Mouse (Mus musculus): ENCODE data around the gene Far2.

The Far2 gene

DNA sequence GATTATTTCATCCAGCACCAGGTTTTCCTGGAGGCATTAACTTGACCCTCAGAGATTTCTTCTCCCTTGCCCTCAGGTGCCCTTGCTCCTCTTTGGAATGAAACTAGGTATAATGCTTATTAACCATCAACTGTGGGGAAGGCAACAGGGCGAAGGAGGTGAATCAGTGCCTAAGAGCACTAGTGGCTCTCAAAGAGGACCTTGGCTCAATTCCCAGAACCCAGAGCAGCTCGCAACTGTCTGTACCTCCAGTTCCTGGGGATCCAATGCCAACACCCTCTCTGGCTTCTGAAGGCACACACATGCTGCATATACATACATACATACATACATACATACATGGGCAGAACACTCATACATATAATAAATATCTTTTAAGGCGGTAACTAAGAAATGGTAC, 69.8 kb downstream of the Far2 start:
- in situ Hi-C loops (cut with MboI, MseI) = no loop called here

DNA sequence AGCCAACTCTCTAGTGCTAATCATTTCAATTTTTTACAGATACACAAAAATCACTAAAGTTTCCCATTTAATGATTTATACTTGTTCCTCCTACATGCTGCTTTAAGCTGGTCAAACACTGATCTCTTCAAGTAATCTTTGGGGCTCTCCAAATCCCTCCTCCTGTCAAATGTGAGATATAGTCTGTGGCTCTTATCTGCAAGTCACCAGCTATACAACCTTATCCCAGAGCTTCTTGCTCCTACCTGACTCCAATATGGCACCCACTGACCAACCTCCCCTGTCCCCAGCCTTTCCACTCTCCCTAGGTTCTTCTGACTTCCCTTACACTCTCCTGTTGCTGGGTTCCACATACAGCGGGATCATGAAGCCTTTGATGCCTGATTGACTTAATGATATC, 70.6 kb downstream of the Far2 start:
- in situ Hi-C loops (cut with MboI, MseI) = no loop called here

DNA sequence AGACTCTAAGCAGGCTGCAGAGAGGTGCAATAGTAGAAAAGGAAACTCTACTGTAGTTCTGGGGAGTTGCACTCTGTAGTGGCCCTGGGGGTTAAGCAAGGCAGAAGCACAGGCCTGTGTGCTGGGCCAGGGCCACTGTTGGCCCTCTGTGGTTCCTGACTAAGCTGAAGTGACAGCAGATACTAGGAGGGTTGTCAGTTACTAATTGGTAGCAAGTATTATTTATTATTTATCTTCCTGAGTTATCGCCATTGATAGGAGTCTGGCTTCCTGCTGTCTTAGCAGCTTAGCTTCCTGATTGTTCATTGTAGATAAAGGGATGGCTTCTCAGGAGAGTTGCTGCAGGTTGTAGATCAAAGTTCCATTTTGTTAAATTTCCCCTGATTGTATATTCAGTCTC, 73.6 kb downstream of the Far2 start:
- in situ Hi-C loops (cut with MboI, MseI) = no loop called here

DNA sequence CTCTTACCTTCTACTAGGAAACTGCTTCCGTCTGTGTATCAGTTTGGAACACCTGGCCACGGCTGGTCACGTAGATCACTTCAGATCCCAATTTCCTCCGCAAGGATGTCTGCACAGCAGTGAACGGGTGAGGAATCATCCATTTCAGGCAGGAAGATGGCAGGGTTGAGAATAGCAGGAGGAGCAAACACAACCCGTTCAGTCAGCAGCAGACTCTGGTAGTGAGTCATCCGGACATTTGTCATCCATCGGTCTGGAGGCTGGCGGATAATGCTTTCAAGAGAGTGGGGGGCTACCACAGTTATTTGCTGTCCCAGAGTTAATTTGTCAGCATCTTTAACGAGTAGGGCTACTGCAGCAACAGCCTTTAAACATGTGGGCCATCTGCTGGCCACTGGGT, 79.8 kb downstream of the Far2 start:
- in situ Hi-C loops (cut with MboI, MseI) = loop anchor here (25.0 kb wide), 1 partner anchor 1115 kb away; no protein-coding TSS in a partner anchor

DNA sequence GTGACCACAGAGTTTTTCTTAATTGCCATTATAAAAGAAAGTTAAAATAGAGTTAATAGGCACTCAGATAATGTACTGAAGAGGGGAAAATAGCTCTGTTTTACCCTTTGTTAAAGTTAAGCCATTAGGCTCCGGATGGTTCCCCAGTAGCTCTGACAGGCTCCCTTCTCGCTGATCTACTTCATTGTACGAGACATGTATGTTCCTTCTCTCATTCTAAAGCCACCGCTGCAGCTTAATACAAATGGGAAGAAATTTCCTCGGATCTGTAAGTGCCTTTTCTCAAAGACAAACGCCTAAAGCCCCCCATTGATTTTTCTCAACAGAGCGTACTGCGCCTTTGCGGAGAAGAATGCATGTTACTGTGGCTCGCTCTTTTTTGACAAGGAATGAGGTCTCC, 85.3 kb downstream of the Far2 start:
- in situ Hi-C loops (cut with MboI, MseI) = loop anchor here (25.0 kb wide), 1 partner anchor 1120 kb away; no protein-coding TSS in a partner anchor

- in situ Hi-C loops (cut with MboI, MseI) = loop anchor here (25.0 kb wide), 1 partner anchor 1121 kb away; no protein-coding TSS in a partner anchor
Measured at GRCm38 (mm10) chr6:148133536-148133935, 86.5 kb downstream of the Far2 start.

- in situ Hi-C loops (cut with MboI, MseI) = loop anchor here (25.0 kb wide), 1 partner anchor 1124 kb away; no protein-coding TSS in a partner anchor
Measured at GRCm38 (mm10) chr6:148135769-148136382, 88.8 kb downstream of the Far2 start.

DNA sequence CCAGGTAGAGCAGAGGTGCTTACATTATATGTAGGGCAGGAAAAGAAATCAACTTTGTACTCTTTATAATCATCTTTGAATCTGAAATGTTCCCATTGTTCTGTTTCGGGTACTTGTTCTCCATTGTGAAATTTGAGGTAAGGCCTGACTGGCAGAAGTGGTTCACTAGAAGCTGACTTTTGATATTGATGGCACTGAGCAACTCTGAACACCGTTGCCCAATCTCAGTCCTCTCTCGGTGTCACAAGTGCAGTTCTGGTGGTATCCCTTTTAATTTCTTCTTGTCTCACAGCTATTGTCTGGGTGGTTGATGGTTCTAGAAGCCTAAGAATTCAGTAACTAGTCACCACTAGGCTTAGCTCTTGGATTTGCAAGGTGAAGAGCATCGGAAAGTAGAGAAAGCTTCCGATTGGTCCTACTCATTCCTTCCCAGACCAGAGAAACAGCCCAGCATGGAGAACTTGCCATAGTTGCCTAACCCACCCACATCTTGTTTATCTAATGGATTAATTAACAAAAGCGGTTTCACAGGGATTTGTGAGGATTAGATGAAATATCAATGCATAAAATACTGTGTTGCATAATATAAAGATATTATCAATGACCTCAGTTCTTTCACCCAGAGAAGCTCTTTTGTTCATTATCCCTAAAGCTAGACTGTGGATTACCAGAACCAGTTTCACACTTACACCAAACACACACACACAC, 92.4 kb downstream of the Far2 start:
- in situ Hi-C loops (cut with MboI, MseI) = loop anchor here (25.0 kb wide), 1 partner anchor 1127 kb away; no protein-coding TSS in a partner anchor

- in situ Hi-C loops (cut with MboI, MseI) = loop anchor here (25.0 kb wide), 1 partner anchor 1130 kb away; no protein-coding TSS in a partner anchor
Measured at GRCm38 (mm10) chr6:148141874-148142273, 94.8 kb downstream of the Far2 start.

GRCm38 (mm10) chr6:148142421-148142820, 95.4 kb downstream of the Far2 start:
- in situ Hi-C loops (cut with MboI, MseI) = loop anchor here (25.0 kb wide), 1 partner anchor 1130 kb away; no protein-coding TSS in a partner anchor

DNA sequence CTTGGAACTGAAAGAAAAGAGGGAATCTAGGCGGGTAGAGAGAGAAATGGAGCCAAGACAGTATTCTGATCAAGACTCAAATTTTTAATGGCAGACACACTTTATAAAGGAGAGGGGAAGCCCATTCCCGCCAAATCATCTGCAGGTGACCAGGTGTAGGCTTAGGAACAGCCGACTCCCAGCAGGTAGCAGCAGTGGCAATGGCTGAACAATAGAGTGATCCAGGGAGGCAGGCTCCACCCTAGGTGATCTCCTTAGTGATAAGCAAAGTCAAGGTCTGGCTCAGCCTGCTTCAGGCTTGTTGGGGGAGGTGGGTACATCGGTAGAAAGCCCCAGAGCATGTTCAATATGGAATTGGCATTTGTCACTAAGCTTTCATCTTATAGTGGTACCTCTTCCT, 105.2 kb downstream of the Far2 start:
- in situ Hi-C loops (cut with MboI, MseI) = loop anchor here (25.0 kb wide), 1 partner anchor 1315 kb away; no protein-coding TSS in a partner anchor

GRCm38 (mm10) chr6:148172904-148173303, 125.8 kb downstream of the Far2 start:
- in situ Hi-C loops (cut with MboI, MseI) = loop anchor here (25.0 kb wide), 1 partner anchor 1336 kb away; no protein-coding TSS in a partner anchor

DNA sequence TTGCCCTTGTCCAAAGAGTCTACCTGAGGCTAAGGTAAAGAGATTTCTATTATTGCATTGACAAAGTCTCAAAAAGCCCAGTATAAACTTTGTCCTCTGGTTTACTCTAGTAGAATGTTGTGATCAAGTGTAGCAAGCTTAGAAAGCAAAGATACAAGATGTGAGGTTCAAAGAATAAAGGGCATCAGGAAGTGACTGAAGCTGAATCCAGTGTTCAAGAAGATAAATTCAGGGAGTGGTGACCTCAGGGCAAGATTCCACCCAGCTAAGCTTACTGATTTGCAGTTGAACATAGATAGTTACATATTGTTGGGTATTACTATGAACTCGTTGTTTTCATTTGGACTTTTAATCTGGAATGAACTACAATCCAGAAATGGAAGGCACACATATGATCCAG, 138.6 kb downstream of the Far2 start:
- in situ Hi-C loops (cut with MboI, MseI) = loop anchor here (10.0 kb wide), 1 partner anchor 589 kb away; no protein-coding TSS in a partner anchor

- in situ Hi-C loops (cut with MboI, MseI) = no loop called here
Measured at GRCm38 (mm10) chr6:148193972-148194701, 147.1 kb downstream of the Far2 start.

DNA sequence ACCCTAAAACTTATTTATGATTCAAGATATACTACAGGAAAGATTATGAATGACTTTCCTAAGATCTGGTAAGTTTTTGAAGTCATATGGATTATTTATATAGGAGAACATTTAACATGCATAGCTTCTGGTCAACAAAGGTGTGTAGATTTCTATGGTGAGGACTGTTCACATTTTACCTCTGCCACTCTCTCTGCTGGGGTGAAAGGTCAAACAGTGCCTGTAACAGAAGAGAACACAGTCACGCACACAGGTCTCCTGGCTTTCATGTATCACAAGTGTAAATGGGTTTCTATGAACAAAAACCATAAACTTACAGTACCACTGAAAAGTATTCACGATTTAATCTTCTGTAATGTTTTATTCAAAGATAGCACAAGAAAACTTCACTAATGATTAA, 152.1 kb downstream of the Far2 start:
- in situ Hi-C loops (cut with MboI, MseI) = no loop called here

- in situ Hi-C loops (cut with MboI, MseI) = loop anchor here (25.0 kb wide), 2 partner anchors 713 to 988 kb away; partner anchors contain the start of gene Amn1
Measured at GRCm38 (mm10) chr6:148199729-148200128, 152.7 kb downstream of the Far2 start.

- in situ Hi-C loops (cut with MboI, MseI) = loop anchor here (25.0 kb wide), 2 partner anchors 707 to 982 kb away; partner anchors contain the start of gene Amn1
Measured at GRCm38 (mm10) chr6:148205134-148205533, 158.1 kb downstream of the Far2 start.

DNA sequence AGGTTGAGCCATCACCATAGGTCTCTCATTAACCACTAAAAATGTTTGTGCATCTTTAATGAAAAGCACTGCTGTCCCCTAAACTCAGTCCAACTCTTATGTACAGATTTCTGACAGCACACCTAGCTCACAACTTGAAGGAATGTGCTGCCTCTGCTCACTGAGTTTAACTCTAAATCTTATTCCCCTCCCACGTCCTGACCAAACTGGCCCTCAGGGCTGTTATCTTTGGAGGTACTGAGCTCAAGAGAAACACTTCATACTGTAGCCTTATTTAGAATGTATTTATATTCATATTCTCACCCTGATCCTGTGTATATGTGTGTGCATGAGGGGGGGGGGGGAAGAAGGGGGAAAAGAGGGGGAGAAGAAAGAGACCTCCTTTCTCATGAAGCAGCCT, 160.5 kb downstream of the Far2 start:
- in situ Hi-C loops (cut with MboI, MseI) = loop anchor here (25.0 kb wide), 2 partner anchors 705 to 980 kb away; partner anchors contain the start of gene Amn1

DNA sequence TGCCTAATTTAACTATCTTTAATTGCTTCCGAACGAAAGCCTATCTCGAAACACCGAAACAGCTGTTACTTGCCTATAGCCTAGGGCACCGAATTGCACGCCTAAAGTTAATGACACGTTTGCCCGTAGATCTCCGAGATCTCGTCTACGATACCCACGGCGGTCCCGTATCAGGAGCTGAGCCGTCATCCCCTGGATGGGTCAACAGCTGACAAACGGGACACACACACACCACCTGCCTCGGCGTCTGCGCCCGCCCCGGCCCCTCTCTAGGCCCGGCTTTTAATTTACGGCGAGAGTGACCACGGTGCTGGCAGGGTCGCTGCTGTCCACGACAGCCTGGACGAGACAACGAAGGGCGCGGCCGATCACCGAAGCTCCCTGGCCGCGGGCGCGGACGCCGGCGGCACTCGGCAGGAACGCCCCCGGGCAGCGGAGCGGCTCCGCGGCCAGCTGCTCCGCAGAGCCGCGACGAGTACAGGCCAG, 164.4 kb downstream of the Far2 start:
- in situ Hi-C loops (cut with MboI, MseI) = loop anchor here (5.0 to 25.0 kb wide), 3 partner anchors 621 to 976 kb away; partner anchors contain the start of genes Amn1 and Ipo8

DNA sequence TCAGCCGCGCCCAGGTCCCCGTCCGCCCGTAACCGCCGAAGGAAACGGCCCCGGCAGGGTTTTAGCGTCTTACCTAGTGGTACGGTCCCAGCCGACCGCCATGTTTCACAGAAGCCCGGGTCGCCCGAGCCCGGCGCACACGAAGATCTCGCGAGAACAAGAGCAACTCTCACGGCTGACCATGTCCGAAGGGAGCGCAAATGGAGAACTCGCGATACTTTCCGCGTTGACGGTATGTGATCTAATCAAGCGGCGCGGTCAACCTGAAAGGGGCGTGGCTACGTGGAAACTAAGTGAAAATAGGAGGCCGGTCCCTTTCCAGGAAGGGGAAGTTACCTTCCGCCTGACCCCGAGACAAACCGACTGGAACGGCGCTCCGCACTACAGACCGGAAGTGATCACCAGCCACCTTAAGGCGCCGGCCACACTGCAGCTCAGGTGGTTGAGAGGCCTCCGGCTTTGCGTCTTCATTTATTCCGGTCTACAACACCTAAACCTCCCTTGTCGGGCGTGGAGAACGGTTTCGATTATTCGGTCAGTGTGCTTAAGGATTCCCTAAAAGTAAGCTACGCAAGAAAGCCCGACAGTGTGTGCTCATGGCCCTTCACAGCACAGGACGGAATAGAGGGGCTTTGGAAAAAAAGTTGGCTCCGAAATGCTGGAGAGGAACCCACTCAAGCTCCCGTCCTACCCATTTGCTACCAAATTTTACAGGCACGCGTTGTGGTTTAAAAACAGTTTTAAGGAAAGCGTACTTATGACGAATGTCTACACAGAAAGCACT, 165.0 kb downstream of the Far2 start, which contains the start of gene Ergic2:
Ergic2 (minus strand) TSS at position 478 of the 784 bp plus-strand sequence.
- in situ Hi-C loops (cut with MboI, MseI) = loop anchor here (5.0 to 25.0 kb wide), 3 partner anchors 620 to 975 kb away; partner anchors contain the start of genes Amn1 and Ipo8

Data from T-helper 2 cell (primary cell).